Mouse (Mus musculus): ENCODE results near the gene Bhlhe40.

DNA sequence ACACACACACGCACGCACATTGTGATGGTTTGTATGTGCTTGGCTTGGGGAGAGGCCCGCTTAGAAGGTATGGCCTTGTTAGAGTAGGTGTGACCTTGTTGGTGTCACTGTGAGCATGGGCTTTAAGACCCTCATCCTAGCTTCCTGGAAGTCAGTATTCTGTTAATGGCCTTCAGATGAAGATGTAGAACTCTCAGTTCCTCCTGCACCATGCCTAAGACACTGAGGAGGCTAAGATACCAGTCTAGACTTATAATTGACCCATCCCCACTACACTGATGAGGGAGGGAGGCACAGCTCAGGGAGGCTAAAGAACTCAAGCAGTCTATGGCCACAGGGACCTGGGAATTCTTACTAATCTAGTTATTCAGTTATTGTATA, 36.4 kb downstream of the Bhlhe40 start:
- TF ChIP-seq ZNF384 (IDR thresholded peaks at IDR 0.05; ENCODE audit: low read depth, low read length) (no peak), POLR2A (IDR thresholded peaks at IDR 0.05; ENCODE audit: control insufficient read depth in 1 of 2, insufficient read depth in 1 of 2, low read depth in 1 of 2, low read length in 2 of 2, poor library complexity in 1 of 2) (no peak), SIN3A (IDR thresholded peaks at IDR 0.05; ENCODE audit: low read length) (no peak), HCFC1 (IDR thresholded peaks at IDR 0.05; ENCODE audit: low read depth, low read length) (no peak), CTCF (IDR thresholded peaks at IDR 0.05 in 2 of 3, conservative IDR thresholded peaks at IDR 0.05 in 1 of 3; ENCODE audit: control insufficient read depth in 1 of 3, insufficient read depth in 1 of 3, low read depth in 2 of 3, low read length in 3 of 3, poor library complexity in 1 of 3, severe bottlenecking in 1 of 3) (no peak), TBP (IDR thresholded peaks at IDR 0.05; ENCODE audit: low read depth, low read length) (no peak), GABPA (IDR thresholded peaks at IDR 0.05; ENCODE audit: low read depth, low read length) (no peak)
